Mouse (Mus musculus) heart, adult 18-20 months (tissue): ENCODE measurements at regions not wholly inside any gene's neighbourhood (a gene's known extent, or its start where the extent isn't known, plus 50 kb on each side); places are given as distances from the start of the nearest gene placed in this dataset.

Source experiments
- DNase-seq, 2 experiments: peaks; one replicate each; pipeline ENCODE4 v3.0.0; 2021 to 2022; ENCODE audit warnings: mixed read lengths in 1 of 2

- DNase-seq: no peak
Measured at GRCm38 (mm10) chr16:47754671-47755070, 528.9 kb upstream of the Dppa4 start.

GRCm38 (mm10) chr16:47758296-47758695 is 525.2 kb upstream of the Dppa4 start:
- DNase-seq: no peak

DNA sequence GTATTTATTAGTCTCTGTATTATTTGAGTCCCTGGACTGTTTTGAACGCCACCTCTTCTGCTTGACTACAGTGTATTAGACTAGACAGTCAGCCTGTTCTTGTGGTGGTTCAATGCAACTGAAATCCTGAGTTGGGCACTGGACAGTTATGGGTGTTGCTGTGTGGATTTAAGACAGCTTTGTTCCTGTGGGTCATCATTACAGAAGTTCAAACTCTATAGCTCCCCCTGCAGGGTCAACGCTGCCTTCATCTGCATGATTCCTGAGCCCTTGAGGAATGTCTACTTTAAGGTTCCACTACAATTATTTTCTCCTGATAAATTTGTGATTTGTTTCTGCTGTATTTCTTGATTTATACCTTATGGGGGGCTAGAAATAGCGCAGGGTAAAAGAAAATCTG is 517.8 kb upstream of the Dppa4 start:
- DNase-seq: peak in 1 of 2 experiments; percentile 14

DNA sequence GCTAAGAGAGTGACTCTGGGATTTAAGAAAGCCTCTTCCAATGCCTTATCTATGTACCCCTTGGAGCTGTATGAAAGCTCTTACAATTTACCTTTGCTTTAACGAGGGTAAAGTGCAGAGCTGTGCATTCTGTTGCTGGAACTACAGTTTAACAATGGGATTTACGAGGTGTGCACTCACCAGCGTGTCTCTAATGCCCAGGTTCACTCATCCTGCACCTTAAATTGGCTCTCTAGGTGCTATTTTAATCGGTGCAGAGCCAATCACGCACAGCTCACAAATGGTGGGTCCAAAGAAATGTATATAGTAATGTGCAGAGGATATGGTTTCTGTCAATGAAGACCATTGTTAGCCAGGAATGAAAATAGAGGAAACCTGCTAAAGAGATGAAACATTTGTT is 495.0 kb upstream of the Dppa4 start:
- DNase-seq: no peak

DNA sequence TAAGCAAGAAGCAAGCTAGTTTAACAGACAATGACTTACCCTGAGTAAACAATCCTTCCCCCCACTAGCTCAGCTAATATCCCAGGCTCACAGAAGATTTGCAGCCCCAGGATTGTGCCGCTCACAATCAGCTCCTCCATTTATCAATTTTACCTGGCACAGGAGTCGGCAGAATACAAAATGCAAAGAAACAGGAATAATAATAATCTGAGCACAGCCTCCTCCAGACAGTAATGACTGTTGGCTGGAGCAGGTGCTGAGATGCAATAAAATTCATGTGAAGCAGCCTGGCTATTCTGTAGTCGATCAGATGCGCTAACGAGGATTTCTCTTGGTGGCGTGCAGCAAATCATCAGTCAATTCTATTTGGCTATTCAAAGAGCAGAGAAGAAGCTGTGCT is 492.9 kb upstream of the Dppa4 start:
- no peak for DNase-seq

- no peak for DNase-seq
Measured at GRCm38 (mm10) chr16:47791456-47791855, 492.1 kb upstream of the Dppa4 start.

DNA sequence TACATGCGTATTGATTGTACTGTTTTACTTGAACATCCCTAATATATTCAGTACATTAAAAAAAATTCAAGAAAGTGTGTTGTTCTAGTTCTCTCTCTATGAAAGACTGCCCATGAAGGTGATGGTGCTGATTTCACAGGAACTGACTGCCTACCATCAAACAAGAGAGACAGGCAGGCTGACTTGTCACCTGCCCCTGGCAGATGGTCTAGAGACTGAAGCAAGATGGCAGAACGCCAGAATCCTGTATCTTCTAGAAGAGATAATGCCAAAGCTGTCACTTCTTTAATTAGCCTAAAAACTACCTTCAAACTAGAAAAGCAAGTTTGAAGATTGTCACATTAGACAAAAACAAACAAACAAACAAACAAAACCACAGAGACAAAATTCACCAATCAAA is 484.7 kb upstream of the Dppa4 start:
- no peak for DNase-seq

DNA sequence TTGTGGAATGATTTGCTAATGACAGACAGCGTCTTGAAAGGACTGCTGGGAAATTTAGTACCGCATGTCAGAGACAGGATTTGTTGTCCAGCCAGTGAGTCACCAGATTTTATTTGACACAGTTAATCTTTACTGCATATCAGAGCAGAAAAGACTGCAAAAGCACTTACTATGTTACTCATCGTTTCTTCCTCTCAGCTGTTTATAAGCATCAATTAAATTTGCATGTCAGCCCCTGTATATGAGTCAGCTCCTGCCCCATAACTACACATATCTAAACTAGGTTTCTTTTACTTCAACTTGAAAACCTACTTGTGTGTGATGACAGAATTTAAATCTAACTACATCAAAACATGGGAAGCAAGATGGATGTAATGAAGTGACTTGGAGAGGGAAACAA is 440.4 kb upstream of the Dppa4 start:
- DNase-seq: no peak

DNA sequence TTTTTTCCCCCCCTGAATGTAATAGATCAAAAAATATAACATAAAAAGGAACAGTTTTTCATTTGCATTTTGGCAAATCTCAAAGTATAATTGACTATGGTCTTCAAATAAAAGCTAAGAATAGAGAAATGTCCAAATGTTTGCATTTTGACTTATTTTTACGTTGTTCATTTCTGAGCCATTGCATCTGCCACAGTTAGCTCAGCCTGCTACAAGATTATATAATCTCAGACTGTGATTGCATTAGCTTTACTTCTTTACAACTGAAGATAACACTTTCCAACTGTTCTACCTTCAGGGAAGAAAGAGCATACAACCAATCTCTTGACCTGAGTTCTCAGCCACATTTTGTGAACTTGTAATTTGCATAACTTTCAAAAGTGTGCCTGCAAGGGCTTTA is 431.9 kb upstream of the Dppa4 start:
- no peak for DNase-seq

DNA sequence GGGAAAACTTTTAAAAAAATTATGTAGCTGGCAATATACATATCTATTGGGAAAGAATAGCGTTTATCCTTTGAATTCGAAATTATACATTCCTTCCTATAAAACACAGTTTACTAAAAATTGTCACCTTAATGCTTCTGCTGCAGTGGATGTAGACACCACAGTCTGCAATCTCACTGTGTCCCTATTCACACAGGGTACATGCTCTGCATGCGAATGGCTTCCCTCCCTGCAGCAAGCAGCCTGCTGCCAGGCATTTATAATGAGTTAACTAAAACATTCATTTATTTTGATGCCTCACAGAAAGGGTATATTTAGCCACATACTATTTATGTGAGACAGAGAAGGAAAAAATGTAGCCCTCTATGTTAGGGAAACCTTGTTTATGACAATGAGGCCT is 423.7 kb upstream of the Dppa4 start:
- DNase-seq: no peak

DNA sequence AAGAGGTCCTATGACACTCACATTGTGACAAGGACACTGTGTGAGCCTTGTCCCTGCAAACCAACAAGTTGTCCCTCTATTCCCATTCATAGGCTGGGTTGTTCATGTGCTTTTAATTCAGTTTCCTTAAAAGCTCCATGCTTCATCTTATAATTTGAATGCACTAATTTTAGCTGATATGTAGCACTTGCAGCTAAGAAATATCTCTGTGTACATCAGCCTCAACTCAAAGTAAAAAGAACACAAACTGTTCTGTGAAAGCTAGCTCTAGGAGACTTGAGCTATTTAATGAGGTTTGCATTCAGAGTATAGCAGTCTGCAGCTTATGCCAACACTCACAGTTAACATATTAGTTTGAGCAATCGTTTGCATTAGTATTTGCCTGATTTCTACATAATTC is 408.3 kb upstream of the Dppa4 start:
- no peak for DNase-seq

DNA sequence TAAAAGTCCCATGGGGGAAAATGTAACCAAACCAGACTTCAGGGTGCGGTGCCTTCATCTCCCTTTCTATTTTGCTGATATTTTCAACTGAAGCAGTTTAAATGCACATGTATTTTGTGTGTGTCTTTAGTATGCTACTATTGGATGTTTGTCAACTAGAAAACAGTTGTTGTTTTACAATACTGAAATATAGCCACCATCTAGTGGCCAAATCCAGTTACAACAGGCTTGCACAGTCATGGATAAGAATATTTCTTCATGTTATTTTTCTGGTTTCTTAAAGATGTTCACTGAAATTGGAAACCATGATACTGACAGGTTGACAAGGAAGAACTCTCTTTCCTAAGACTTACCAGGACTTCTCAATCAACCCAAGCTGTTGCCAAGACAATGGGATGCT is 400.1 kb upstream of the Dppa4 start:
- DNase-seq: no peak

- no peak for DNase-seq
Measured at GRCm38 (mm10) chr16:47887019-47887418, 396.5 kb upstream of the Dppa4 start.

DNA sequence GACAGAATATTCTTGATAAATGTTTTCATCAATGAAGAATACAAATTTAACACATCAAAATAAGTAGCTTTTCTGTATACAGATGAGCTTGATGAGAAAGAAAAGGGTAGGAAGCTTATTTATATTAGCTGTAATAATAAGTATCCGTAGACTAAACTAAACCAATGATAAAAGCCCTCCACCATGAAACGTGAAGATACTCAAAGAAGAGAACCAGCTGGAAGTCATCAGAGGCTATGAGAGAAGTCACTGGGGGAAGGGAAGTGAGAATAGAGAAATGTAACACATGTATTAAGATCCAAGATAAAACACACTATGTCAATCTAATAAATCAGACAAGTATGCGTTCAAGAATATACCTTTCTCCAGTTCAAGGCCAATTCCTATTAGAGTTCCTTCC is 382.7 kb upstream of the Dppa4 start:
- DNase-seq: no peak

DNA sequence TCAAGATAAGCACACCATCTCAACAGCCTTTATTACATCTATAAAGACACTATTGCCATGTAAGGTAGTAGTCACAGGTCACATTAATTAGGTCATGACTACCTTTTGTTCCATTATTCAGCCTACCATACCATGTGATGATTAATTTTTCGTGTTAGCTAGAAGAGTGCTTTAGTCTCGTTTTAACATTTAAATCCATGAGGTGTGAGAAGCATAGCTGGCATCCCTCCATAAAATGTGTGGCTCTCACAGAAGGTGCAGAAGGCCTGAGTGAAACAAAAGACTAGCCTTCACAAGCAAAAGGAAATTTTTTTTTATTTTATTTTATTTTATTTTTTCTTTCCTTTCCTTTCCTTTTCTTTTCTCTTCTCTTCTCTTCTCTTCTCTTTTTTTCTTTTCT is 345.5 kb upstream of the Dppa4 start:
- no peak for DNase-seq
